Mouse (Mus musculus): ENCODE measurements around the gene F2rl1.

DNA sequence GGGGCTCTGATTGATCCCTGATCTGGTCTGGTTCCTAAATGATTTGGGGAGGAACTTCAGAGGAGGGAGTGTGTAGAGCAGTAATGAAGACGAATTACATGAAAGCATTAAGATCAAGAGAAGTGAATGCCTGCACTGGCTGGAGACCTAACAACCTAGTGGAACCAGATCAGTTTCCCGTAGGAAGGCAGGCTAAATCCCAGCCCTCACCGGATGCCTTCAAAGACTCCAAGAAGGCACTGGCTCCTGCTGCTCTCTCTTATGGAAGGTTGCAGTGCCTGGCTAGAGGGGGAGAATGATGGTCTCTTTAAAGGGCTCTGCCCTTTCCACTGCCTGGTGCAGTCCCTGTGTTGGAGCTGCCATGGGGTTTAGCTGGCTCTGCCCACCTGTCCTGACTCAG, 24.4 kb upstream of the F2rl1 start:
- TF ChIP-seq CTCF (IDR thresholded peaks at IDR 0.05; ENCODE audit: borderline replicate concordance, insufficient read depth, low read depth, low read length) (no peak), POLR2A (IDR thresholded peaks at IDR 0.05; ENCODE audit: borderline replicate concordance, insufficient read depth, low read length) (no peak)
